Mouse (Mus musculus) limb, embryonic 11.5 days (tissue): Measurements from ENCODE around the gene Phf21a. TPM values are rescaled to one million over a fixed set of nuclear protein-coding genes. Genes with fewer than 3 reads are reported as not detected.

Source experiments
- ATAC-seq: fragments of 200-750 bp; cut with Nextera tagmentation; 2 replicates; pipeline ENCODE4 v1.8.0; 2017; ENCODE audit warnings: low read depth; ENCODE audit not compliant: insufficient number of reproducible peaks, low FRiP score, low TSS enrichment
- DNase-seq: peaks from one replicate; pipeline ENCODE4 v3.0.0-alpha.2; 2015; ENCODE audit warnings: low spot score
- H3K27ac ChIP-seq: fragments of 300-500 bp; sonication (generic); replicated peaks from 2 replicates; pipeline ENCODE4 v1.5.1; 2014; ENCODE audit warnings: low read depth, mild to moderate bottlenecking, low read length
- H3K27me3 ChIP-seq: fragments of 300-500 bp; sonication (generic); 2 replicates; pipeline ENCODE4 v1.6.1; 2014; ENCODE audit warnings: mild to moderate bottlenecking, low read length, mixed read lengths; ENCODE audit not compliant: control insufficient read depth, insufficient read depth
- H3K36me3 ChIP-seq: fragments of 300-500 bp; sonication (generic); 2 replicates; pipeline ENCODE4 v1.6.1; 2014; ENCODE audit warnings: mild to moderate bottlenecking, low read length, moderate library complexity, mixed read lengths; ENCODE audit not compliant: control insufficient read depth, insufficient read depth
- H3K4me1 ChIP-seq: fragments of 300-500 bp; sonication (generic); 2 replicates; pipeline ENCODE4 v1.6.1; 2014; ENCODE audit warnings: low read length, mixed read lengths; ENCODE audit not compliant: control insufficient read depth, insufficient read depth
- H3K4me2 ChIP-seq: fragments of 300-500 bp; sonication (generic); 2 replicates; pipeline ENCODE4 v1.6.1; 2014; ENCODE audit warnings: low read depth, mild to moderate bottlenecking, moderate library complexity; ENCODE audit not compliant: severe bottlenecking
- H3K4me3 ChIP-seq: fragments of 300-500 bp; sonication (generic); 2 replicates; pipeline ENCODE4 v1.5.1; 2014; ENCODE audit warnings: low read depth, low read length
- H3K9ac ChIP-seq: fragments of 300-500 bp; sonication (generic); 2 replicates; pipeline ENCODE4 v1.6.1; 2014; ENCODE audit warnings: mild to moderate bottlenecking, low read length
- H3K9me3 ChIP-seq: fragments of 300-500 bp; sonication (generic); 2 replicates; pipeline ENCODE4 v1.6.1; 2016; ENCODE audit warnings: low read length; ENCODE audit not compliant: control insufficient read depth
- WGBS: fragments of 180-500 bp; shearing (Covaris S2); extraction: QIAGEN DNeasy Blood & Tissue Kit; methylation state at CpG from one replicate; pipeline ENCODE4 v1.1.7; 2014; 5-methylcytosine and 5-hydroxymethylcytosine counted together
- polyA plus RNA-seq: library from polyadenylated mRNA; unstranded; fragments of >200 nt; fragmentation: Nextera tagmentation; extraction: Ambion mirVana; gene quantifications from 2 replicates; pipeline ENCODE4 v1.2.1, GENCODE M21; 2014

Gene Phf21a
- polyA plus RNA-seq, 1 experiment from 2014 or later = 38.7 TPM

DNA sequence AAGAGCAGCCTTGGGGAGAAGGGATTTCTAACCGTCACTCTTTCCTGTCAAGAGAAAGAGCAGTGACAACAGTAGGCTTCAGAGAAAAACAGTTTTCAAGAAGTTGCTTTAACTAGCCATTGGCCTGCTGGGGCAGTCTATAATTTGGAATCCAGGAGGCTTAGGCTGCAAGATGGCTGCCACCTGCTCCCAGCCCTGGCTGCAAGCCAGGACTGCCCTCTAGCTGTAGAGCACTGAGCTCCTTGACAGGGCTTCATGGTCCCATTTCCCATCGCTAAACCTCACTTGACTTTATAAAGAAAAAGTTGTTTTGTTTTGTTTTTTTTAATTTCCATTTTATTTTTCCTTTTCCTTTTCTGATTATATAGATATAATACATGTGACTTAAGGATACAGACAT lies 238.5 kb downstream of the Phf21a start:
- no peak overlapping the region for H3K9ac ChIP-seq
- 0 out of 2 replicates have a peak, but pooled peaks cover 2% of the 10 kb centered on the region for H3K36me3 ChIP-seq
- 90% methylated on average over 2 of the region's 2 CpGs for WGBS
- H3K4me1 ChIP-seq = no peaks in the 10 kb centered on the region
- H3K9me3 ChIP-seq = no peaks in the 10 kb centered on the region
- no peaks in the 10 kb centered on the region for H3K27me3 ChIP-seq
- DNase-seq (no peak), ATAC-seq (no peak)
- no peak overlapping the region for H3K4me3 ChIP-seq
- no peak overlapping the region for H3K4me2 ChIP-seq
- no peak overlapping the region for H3K27ac ChIP-seq

DNA sequence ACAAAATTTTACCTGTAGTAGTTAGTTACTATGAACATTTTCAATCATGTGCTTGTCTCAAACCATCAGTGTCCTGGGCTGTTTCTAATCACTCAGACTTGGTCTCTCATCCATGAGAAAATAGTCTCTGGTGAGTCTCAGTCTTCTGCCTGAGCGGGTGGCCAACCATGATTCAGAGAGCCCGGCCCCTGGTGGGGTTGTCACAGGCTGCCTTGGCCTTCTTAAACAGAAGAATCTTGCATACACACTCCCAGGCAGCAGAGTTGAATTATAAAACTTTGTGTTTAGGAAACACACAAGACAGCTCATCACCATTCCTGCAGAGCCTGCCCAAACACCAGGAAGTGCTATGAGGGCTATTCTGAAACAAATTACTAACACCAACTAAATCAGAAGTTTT lies 239.0 kb downstream of the Phf21a start:
- Histone ChIP-seq H3K9me3 (no peaks in the 10 kb centered on the region), H3K4me1 (no peaks in the 10 kb centered on the region), H3K27ac (no peak overlapping the region), H3K36me3 (0 out of 2 replicates have a peak, but pooled peaks cover 2% of the 10 kb centered on the region), H3K27me3 (no peaks in the 10 kb centered on the region), H3K4me3 (no peak overlapping the region), H3K9ac (no peak overlapping the region), H3K4me2 (no peak overlapping the region)
- ATAC-seq (no peak), DNase-seq (no peak)
- WGBS = 90% methylated on average over 2 of the region's 2 CpGs

DNA sequence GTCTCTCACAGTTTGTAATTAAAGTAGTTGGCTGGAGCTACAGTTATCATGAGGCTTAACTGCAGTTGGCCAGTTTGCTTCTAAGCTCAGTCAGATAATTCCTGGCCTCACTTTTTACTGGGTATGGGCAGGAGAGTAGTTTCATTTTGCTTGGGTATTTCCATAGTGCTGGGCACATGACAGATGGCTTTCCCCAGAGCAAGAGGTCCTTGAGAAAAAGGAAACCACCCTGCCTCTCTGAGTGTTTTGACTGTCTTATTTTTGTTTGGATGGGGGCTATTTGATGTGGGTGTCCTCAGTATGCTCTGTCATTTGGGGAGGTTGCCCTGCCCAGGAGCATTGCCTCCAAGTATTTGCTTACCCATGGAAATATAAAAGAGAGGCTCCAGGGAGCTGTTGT lies 249.5 kb downstream of the Phf21a start:
- no peak overlapping the region for H3K4me2 ChIP-seq
- no peak overlapping the region for H3K4me3 ChIP-seq
- no peaks in the 10 kb centered on the region for H3K4me1 ChIP-seq
- H3K27ac ChIP-seq = no peak overlapping the region
- H3K36me3 ChIP-seq = 0 out of 2 replicates have a peak, but pooled peaks cover 2% of the 10 kb centered on the region
- DNase-seq = no peak
- no peak for ATAC-seq
- no peaks in the 10 kb centered on the region for H3K9me3 ChIP-seq
- H3K27me3 ChIP-seq = no peaks in the 10 kb centered on the region
- no peak overlapping the region for H3K9ac ChIP-seq

DNA sequence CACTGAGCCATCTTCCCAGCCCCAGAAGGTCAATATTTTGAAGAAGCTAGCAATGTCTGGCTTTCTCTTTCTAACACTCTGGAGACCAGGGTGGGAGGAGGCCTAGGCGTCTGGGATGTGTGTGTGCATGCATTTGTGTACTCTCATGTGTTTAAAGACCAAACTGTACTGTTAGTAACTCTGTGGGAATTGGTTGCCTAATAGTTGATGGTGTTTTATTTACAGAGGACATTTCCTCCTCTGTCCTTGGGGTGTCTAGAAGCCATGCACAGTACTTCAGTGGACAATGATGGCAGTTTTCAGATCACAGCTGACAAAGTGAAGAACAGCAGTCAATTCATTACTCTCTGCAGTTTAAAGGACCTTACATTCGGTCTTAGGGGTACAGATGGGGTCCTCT lies 254.3 kb downstream of the Phf21a start:
- no peak overlapping the region for H3K4me3 ChIP-seq
- no peak overlapping the region for H3K9ac ChIP-seq
- H3K9me3 ChIP-seq = no peaks in the 10 kb centered on the region
- H3K27ac ChIP-seq = no peak overlapping the region
- H3K4me2 ChIP-seq = no peak overlapping the region
- ATAC-seq (no peak), DNase-seq (no peak)
- 0 out of 2 replicates have a peak, but pooled peaks cover 6% of the 10 kb centered on the region for H3K36me3 ChIP-seq
- no peaks in the 10 kb centered on the region for H3K27me3 ChIP-seq
- WGBS = 88% methylated on average over 2 of the region's 2 CpGs
- H3K4me1 ChIP-seq = no peaks in the 10 kb centered on the region

GRCm38 (mm10) chr2:92349589-92350425 lies 256.9 kb downstream of the Phf21a start:
- Histone ChIP-seq H3K4me1 (no peaks in the 10 kb centered on the region), H3K27me3 (no peaks in the 10 kb centered on the region), H3K4me3 (no peak overlapping the region), H3K36me3 (0 out of 2 replicates have a peak, but pooled peaks cover 8% of the 10 kb centered on the region), H3K27ac (no peak overlapping the region), H3K4me2 (no peak overlapping the region), H3K9ac (no peak overlapping the region), H3K9me3 (no peaks in the 10 kb centered on the region)
- no peak for ATAC-seq
- DNase-seq = no peak
- 43% methylated on average over 6 of the region's 6 CpGs for WGBS

DNA sequence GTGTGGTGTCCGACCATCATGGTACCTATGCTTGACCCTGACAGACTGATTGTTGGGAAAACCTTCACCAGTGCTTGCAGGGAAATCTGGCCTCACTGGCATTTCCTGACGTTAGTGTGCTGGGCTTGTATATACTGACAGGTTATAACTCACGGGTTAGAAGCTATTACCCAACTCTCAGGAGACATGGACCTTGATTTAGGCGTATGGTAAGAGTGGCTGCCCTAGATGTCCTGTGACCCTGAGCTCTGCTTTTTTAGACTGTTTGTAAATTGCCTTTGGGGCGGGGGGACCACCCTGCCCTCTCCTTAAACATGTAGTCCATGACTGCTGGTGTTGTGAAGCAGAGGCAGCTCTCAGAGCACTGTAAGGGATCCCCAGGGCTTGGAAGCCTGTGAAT lies 257.8 kb downstream of the Phf21a start:
- WGBS = 37% methylated on average over 5 of the region's 5 CpGs
- no peaks in the 10 kb centered on the region for H3K27me3 ChIP-seq
- no peak for ATAC-seq

GRCm38 (mm10) chr2:92353402-92353801 lies 260.5 kb downstream of the Phf21a start:
- Histone ChIP-seq H3K9me3 (no peaks in the 10 kb centered on the region), H3K27me3 (no peaks in the 10 kb centered on the region), H3K9ac (no peak overlapping the region), H3K27ac (no peak overlapping the region), H3K4me2 (no peak overlapping the region), H3K4me1 (no peaks in the 10 kb centered on the region), H3K36me3 (peaks cover 4% of the 10 kb centered on the region; the same call in 1 of the 2 replicates), H3K4me3 (no peak overlapping the region)
- WGBS = 59% methylated on average over 5 of the region's 5 CpGs
- DNase-seq (no peak), ATAC-seq (no peak)

More for the DNA sequence above, 257.8 kb downstream of the Phf21a start:
- Histone ChIP-seq H3K9ac (no peak overlapping the region), H3K4me3 (no peak overlapping the region), H3K27ac (no peak overlapping the region), H3K36me3 (0 out of 2 replicates have a peak, but pooled peaks cover 6% of the 10 kb centered on the region), H3K4me1 (no peaks in the 10 kb centered on the region), H3K9me3 (no peaks in the 10 kb centered on the region), H3K4me2 (no peak overlapping the region)
- DNase-seq = no peak

DNA sequence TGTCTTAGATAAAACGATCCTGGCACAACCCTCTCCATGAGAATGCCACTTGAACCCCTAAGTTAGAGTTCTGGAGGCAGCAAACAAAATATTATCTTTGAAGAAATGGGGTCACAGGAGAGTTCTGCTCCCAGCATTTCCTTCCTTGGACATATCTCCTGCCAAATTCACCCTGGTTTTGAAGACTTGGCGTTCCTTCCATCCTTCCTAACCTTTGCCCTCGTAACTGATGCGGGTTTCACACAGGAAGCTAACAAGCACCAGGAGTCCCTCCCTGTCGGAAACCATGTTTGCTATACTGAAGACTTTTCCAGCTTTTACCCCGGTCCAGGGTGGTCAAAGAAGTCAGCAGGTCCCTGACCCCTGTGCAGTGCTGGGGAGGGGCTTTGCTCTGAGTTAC lies 261.3 kb downstream of the Phf21a start:
- no peak for DNase-seq
- H3K4me2 ChIP-seq = no peak overlapping the region
- H3K27me3 ChIP-seq = no peaks in the 10 kb centered on the region
- H3K9me3 ChIP-seq = no peaks in the 10 kb centered on the region
- WGBS = 46% methylated on average over 6 of the region's 6 CpGs
- H3K4me1 ChIP-seq = no peaks in the 10 kb centered on the region
- H3K9ac ChIP-seq = no peak overlapping the region
- peaks cover 2% of the 10 kb centered on the region; the same call in 1 of the 2 replicates for H3K36me3 ChIP-seq
- no peak overlapping the region for H3K4me3 ChIP-seq
- H3K27ac ChIP-seq = no peak overlapping the region
- no peak for ATAC-seq
